Mouse (Mus musculus) hindbrain, embryonic 10.5 days (tissue): ENCODE measurements around the gene Pemt. TPM values are rescaled to one million over a fixed set of nuclear protein-coding genes. Genes with fewer than 3 reads are reported as not detected.

Source experiments
- DNase-seq: peaks from one replicate; pipeline ENCODE4 v3.0.0-alpha.2; 2017; ENCODE audit warnings: low spot score
- H3K27ac ChIP-seq: fragments of 300-500 bp; sonication (generic); 2 replicates; pipeline ENCODE4 v1.5.1; 2016; ENCODE audit warnings: mild to moderate bottlenecking, moderate library complexity
- H3K27me3 ChIP-seq: fragments of 300-500 bp; sonication (generic); 2 replicates; pipeline ENCODE4 v1.6.1; 2016; ENCODE audit warnings: mild to moderate bottlenecking; ENCODE audit not compliant: poor library complexity, insufficient read depth, severe bottlenecking
- H3K36me3 ChIP-seq: fragments of 300-500 bp; sonication (generic); 2 replicates; pipeline ENCODE4 v1.6.1; 2016; ENCODE audit warnings: mild to moderate bottlenecking, moderate library complexity
- H3K4me1 ChIP-seq: fragments of 300-500 bp; sonication (generic); replicated peaks from 2 replicates; pipeline ENCODE4 v1.6.1; 2016; ENCODE audit warnings: mild to moderate bottlenecking
- H3K4me3 ChIP-seq: fragments of 300-500 bp; sonication (generic); 2 replicates; pipeline ENCODE4 v1.5.1; 2016; ENCODE audit warnings: mild to moderate bottlenecking, moderate library complexity
- H3K9me3 ChIP-seq: fragments of 300-500 bp; sonication (generic); 2 replicates; pipeline ENCODE4 v1.6.1; 2016; ENCODE audit warnings: mild to moderate bottlenecking, moderate library complexity
- WGBS: fragments of 180-500 bp; shearing (Covaris S2); methylation state at CpG from one replicate; pipeline ENCODE4 v1.1.7; 2016; 5-methylcytosine and 5-hydroxymethylcytosine counted together
- polyA plus RNA-seq: library from polyadenylated mRNA; unstranded; fragments of >200 nt; fragmentation: Nextera tagmentation; extraction: Ambion mirVana; gene quantifications from 2 replicates; pipeline ENCODE4 v1.2.1, GENCODE M21; 2016

The Pemt gene
- polyA plus RNA-seq, 1 experiment from 2014 or later = 9.2 TPM

DNA sequence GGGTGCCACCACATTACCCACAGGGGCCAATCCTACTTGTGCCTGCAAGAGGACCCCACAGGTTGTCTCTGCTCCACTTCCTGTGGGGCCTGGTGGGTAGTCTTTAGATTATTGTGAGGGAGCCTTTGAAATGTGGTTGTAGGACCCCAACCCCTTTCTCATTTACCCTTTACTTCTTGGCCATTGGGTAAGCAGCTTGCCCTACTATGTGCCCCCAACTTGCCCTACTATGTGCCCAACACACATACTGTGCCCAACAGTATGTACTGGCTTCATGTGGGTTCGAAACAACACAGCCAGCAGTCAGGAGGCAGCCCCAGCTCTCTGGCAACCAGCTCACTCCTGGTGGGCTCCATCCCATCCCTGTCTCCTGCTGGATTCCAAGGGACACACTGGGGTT, 78.5 kb downstream of the Pemt start:
- DNase-seq = no peak
- H3K36me3 ChIP-seq = peaks cover under 1% of the 10 kb centered on the region; the same call in 1 of the 2 replicates
- no peaks in the 10 kb centered on the region for H3K9me3 ChIP-seq
- no peak overlapping the region for H3K27ac ChIP-seq
- H3K27me3 ChIP-seq = peaks cover 78% of the 10 kb centered on the region
- peaks cover 55% of the 10 kb centered on the region for H3K4me1 ChIP-seq
- 90% methylated on average over 1 of the region's 1 CpGs for WGBS
- no peak overlapping the region for H3K4me3 ChIP-seq

DNA sequence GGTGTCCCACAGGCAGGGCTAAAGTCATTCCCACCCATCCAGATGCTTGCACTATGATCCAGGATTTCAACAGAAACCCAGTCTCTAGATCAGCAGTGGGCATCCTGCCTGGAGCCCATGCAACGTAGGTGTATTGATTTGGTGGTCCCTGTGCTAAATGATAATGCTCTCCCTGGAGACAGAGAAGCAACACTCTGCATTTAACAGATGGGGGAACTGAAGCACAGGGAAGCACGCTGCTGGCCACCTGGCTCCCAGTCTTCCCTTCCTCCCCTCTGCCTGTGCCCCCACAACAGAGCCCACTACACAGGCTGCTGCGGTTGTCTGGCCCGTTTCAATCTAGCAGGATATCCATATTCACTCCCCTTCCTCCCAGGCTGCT, 80.2 kb downstream of the Pemt start:
- Histone ChIP-seq H3K9me3 (no peaks in the 10 kb centered on the region), H3K36me3 (peaks cover 17% of the 10 kb centered on the region), H3K4me3 (no peak overlapping the region), H3K27me3 (peaks cover 85% of the 10 kb centered on the region), H3K4me1 (peaks cover 51% of the 10 kb centered on the region), H3K27ac (0 out of 2 replicates have a peak overlapping the region, but pooled peaks have one; percentile 13)
- no peak for DNase-seq
- WGBS = 74% methylated on average over 4 of the region's 4 CpGs

DNA sequence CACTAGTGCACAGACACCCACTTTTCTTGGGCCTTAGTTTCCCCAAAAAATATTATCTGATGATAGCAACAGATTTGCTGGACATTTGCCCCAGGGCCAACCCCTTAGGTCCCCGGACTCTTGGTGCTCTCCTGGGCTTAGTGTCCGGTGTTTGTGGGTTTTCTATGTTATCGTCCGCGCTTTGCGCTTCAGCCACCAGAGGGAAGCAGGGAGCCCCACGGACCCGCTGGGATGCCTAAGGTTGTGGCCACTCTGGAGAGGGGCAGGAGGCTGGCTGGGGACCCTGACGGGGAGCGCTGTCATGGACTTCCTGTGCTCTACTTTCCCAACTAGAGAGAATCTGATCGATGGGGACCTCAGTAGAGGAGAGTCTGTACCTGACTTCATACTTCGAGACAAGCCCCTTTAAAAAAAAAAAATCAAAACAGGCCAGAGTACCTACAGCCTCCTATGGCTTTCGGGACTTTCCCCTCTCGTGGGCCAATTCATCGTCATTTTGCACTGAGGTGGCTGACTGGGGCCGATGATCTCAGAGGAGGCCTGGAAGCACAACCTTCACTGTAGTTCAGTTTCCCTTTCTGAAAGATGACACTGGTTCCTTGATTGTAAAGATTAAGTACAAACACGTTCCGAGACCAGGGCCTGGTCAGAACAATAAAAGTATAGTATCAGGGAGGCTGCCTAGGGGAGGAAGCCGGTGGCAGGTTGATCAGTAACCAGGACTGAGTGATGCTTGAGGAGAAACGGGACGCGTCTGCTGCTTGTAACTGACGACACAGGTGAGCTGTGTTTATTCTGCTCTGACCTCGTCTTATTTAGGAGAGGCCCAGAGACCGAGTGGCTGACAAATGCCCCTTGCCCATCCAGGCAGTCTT, 80.8 kb downstream of the Pemt start:
- peak overlapping the region; percentile 79 for H3K27ac ChIP-seq

DNA sequence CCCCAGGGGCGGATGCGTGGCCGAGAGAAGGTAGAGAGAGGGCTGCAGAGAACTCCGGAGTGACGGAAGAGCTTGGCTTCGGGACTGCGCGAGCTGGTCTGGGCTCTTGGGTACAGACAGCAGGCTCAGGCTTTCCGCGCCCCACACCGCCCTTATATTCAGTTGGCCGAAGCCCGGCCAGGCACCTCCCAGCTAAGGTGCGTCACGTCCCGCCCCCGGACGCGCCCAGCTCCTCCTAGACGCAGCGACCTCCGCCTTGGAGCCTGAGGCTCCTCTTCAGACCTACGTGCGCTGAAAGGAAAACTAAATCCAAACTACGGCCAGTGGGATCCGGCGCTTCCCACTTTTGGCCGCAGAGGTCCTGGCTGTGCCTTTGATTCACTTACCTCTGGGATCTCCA, 81.5 kb downstream of the Pemt start, which contains the start of gene Rasd1:
Gene Rasd1 (minus strand): TSS at position 127 of the 400 bp plus-strand sequence.
- H3K4me1 ChIP-seq = peaks cover 46% of the 10 kb centered on the region
- H3K9me3 ChIP-seq = no peaks in the 10 kb centered on the region
- peaks cover 26% of the 10 kb centered on the region for H3K36me3 ChIP-seq
- peak within 1 kb of the TSS; percentile 79 for H3K27ac ChIP-seq
- peak within 1 kb of the TSS; percentile 58 for H3K4me3 ChIP-seq
- peaks cover 74% of the 10 kb centered on the region for H3K27me3 ChIP-seq
- DNase-seq = peak; percentile 67
- 1% methylated on average over 28 of the region's 28 CpGs for WGBS

More for the DNA sequence above, 80.8 kb downstream of the Pemt start:
- Histone ChIP-seq H3K27me3 (peaks cover 79% of the 10 kb centered on the region), H3K36me3 (peaks cover 24% of the 10 kb centered on the region), H3K4me1 (peaks cover 48% of the 10 kb centered on the region), H3K4me3 (peak overlapping the region; percentile 58), H3K9me3 (no peaks in the 10 kb centered on the region)
- 30% methylated on average over 25 of the region's 25 CpGs for WGBS
- peak; percentile 87 for DNase-seq

DNA sequence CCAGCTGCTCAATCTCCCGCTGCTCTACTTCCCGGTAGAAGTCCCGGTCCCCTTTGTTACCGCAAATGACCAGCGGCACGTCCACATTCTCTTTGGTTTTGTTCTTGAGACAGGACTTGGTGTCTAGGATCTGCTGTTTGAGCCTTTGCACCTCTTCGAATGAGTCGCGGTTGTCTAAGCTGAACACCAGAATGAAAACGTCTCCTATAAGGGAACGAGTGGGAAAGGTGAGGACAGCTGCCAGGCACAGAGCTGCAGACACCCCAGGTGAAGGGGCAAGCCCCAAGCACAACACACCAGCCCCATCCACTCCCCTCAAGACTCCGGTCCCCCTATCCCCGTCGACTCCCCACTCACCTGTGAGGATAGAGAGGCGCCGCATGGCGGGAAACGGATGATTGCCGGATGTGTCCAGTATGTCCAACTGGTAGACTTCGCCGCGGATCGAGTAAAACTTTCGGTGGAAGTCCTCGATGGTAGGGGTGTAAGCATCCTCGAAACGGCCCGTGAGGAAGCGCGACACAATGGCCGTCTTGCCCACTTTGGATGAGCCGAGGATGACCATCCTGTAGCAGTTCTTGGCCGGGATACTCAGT, 82.0 kb downstream of the Pemt start:
- H3K27ac ChIP-seq = peak overlapping the region; percentile 79
- peaks cover 26% of the 10 kb centered on the region for H3K36me3 ChIP-seq
- H3K27me3 ChIP-seq = peaks cover 71% of the 10 kb centered on the region
- H3K4me3 ChIP-seq = peak overlapping the region; percentile 58
- no peaks in the 10 kb centered on the region for H3K9me3 ChIP-seq
- peaks cover 46% of the 10 kb centered on the region for H3K4me1 ChIP-seq
- 3% methylated on average over 33 of the region's 33 CpGs for WGBS
- no peak for DNase-seq

DNA sequence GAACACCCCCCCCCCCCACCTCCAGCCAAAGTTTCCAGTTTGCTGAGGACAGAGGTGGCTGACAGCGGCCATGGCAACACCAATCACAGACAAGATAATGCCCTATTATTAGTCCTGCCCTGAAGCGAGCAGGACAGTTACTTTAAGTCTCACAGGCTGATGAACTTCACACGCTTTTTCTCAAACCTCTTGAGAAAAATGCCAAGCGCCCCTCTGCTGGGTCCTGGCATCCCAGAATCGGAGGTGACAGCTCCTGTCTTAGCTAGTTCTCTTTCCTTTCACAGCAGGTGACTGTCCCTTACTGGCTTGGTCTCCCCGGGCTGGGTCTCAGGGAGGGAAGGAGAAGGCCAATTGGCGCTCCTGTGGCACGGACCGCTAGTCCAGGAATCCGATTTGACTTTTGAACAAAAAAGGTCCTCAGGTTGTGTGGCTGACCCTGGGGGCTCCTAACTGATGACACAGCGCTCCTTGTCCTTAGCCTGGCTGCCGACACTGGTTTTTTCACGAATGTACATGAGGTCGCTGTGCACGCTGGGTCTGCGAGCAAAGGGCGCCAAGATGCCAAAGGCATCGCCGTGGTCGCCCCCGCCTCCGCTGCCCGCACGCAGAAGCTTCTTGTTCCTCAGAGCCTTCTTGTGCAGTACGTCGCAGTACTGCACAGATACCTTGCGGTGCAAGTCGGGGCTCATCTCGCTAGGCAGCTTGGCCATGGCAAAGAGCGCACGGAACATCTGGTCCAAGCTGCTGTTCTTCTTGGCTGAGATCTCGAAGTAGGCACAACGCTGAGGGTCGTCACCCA, 82.7 kb downstream of the Pemt start:
- 5% methylated on average over 34 of the region's 34 CpGs for WGBS
- Histone ChIP-seq H3K9me3 (no peaks in the 10 kb centered on the region), H3K27ac (peak overlapping the region; percentile 79; the same call in 1 of the 2 replicates), H3K36me3 (peaks cover 26% of the 10 kb centered on the region), H3K27me3 (peaks cover 64% of the 10 kb centered on the region), H3K4me3 (peak overlapping the region; percentile 58), H3K4me1 (peaks cover 46% of the 10 kb centered on the region)
- peak; percentile 45 for DNase-seq

DNA sequence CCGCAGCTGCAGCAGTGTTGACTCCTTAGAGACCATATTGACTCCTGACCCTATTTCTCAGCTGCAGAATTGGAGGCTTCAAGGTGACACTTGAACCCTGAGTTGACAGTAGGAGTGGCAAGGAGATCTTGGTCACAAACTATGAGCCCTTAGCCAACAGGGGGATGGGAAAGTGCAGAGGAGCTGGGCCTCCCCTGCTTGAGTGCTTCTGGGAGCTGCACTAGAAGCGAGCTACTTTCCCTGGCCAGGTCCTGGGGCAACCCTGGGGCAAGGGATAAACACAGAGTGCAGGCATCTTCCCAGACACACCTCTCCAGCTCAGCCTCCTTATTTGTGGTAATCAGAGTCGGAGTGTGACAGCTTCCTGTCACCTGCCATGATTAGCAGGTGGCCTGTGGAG, 83.7 kb downstream of the Pemt start:
- Histone ChIP-seq H3K27me3 (peaks cover 56% of the 10 kb centered on the region), H3K9me3 (no peaks in the 10 kb centered on the region), H3K27ac (no peak overlapping the region), H3K4me3 (no peak overlapping the region), H3K36me3 (peaks cover 26% of the 10 kb centered on the region), H3K4me1 (peaks cover 46% of the 10 kb centered on the region)
- DNase-seq = no peak
- WGBS = 71% methylated on average over 3 of the region's 3 CpGs

DNA sequence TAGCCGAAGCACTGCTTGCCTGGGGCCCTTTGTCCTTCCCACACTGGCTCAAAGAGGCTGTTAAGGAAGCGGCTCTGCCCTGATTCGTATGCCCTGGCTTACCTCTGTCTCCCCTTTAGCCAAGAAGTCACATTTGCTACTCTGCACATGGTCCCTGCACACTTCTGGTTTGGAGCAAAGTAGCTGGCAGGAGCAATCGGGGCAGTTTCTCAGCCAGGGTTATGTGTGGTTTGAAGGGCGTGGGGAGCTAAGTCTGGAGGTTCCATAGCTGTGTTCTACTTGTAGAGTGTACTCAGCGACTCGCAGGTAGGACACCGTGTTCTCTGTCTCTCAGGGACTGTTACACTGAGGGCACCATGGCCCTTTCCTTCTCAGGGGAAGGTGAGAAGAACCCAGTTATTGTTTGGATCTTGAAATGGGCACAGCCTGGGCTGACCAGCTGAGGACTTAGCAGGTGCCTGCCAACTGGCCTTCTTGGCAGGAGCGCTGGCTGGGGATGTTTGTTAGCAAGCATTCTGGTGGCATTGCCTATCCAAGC, 84.9 kb downstream of the Pemt start:
- H3K27me3 ChIP-seq = peaks cover 47% of the 10 kb centered on the region
- no peak overlapping the region for H3K4me3 ChIP-seq
- WGBS = 86% methylated on average over 9 of the region's 9 CpGs
- H3K9me3 ChIP-seq = no peaks in the 10 kb centered on the region
- no peak for DNase-seq
- no peak overlapping the region for H3K27ac ChIP-seq
- peaks cover 43% of the 10 kb centered on the region for H3K4me1 ChIP-seq
- peaks cover 36% of the 10 kb centered on the region for H3K36me3 ChIP-seq

DNA sequence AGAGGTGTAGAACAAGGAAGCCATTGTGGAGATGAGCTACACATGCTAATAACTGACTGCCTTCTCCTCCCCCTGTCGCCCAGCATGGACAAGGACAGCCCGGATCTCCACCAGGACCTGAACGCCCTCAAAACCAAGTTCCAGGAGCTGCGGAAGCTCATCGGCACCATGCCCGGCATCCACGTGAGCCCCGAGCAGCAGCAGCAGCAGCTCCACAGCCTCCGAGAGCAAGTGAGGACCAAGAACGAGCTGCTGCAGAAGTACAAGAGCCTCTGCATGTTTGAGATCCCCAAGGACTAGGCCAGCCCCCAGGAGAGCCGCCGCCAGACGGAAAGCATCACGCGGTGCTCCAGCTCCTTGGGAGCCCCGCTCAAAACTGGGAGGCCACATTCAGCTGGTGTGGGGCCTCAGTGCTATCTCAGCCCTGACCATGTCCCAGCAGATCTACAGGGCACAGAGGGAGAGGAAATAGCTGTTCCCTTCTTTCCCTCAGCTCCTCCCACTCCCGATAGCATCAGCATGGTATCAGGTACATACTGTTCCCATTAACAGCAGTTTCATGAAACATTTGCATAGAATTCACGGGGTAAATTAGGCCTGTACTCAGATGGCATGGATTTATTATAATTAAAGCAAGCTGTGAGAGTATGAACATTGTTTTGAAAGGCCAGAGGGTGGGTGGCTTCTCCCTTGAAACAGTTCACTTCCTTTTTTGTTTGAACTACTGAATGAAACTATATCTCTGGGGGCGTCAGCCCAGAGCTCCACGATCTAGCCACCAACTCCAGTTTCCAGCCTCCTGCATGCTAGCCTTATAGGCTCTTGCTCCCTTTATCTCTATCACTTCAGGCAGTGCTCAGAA, 85.6 kb downstream of the Pemt start:
- H3K27ac ChIP-seq = no peak overlapping the region
- H3K4me3 ChIP-seq = no peak overlapping the region
- no peaks in the 10 kb centered on the region for H3K9me3 ChIP-seq
- peaks cover 40% of the 10 kb centered on the region for H3K27me3 ChIP-seq
- no peak for DNase-seq
- H3K36me3 ChIP-seq = peaks cover 40% of the 10 kb centered on the region
- peaks cover 36% of the 10 kb centered on the region for H3K4me1 ChIP-seq
- WGBS = 82% methylated on average over 20 of the region's 20 CpGs

DNA sequence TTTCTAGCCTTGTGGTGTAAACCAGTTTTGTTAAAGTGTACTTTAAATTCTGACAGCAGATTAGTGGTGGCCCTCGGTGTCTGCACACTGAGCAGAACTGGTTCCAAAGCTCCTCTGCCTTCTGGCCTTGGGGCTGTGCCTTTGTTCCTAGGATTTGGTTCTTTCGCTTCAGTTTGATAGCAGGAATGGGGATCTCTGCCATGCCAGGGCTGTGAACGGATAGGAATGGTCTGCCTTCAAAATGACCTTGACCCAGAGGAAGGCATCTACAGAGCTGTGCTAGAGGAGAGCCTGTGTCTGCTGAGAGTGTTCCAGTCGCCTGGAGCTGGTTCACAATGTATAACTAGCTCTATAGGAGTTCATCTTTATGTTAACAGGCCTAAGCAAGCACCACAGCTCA, 86.8 kb downstream of the Pemt start:
- Histone ChIP-seq H3K27ac (no peak overlapping the region), H3K4me1 (peaks cover 24% of the 10 kb centered on the region), H3K27me3 (peaks cover 31% of the 10 kb centered on the region), H3K4me3 (no peak overlapping the region), H3K36me3 (peaks cover 47% of the 10 kb centered on the region), H3K9me3 (no peaks in the 10 kb centered on the region)
- no peak for DNase-seq
- 83% methylated on average over 4 of the region's 4 CpGs for WGBS

DNA sequence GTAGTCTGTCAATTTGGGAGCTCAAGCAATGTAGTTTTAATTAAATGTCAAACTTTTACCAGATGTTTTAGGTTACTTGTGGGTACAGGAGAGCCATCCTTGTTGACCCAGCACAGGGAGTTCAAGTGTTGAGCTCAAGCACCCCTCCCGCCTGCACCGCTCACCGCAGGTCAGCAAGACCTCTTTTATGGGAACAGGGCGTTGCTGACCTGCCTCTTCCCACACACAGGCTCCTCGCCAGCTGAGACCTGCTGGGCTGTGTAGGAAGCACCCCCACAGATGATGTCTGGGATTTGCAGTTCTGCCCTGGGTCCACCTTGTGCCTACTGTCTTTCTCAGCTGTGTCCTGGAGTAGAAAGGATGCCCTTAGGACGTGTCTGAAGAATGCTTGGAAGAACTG, 89.5 kb downstream of the Pemt start:
- Histone ChIP-seq H3K27me3 (peaks cover 6% of the 10 kb centered on the region; the same call in 1 of the 2 replicates), H3K9me3 (no peaks in the 10 kb centered on the region), H3K4me1 (peaks cover 5% of the 10 kb centered on the region; the same call in 1 of the 2 replicates), H3K27ac (no peak overlapping the region), H3K36me3 (peaks cover 36% of the 10 kb centered on the region), H3K4me3 (no peak overlapping the region)
- WGBS = 84% methylated on average over 6 of the region's 6 CpGs
- no peak for DNase-seq

DNA sequence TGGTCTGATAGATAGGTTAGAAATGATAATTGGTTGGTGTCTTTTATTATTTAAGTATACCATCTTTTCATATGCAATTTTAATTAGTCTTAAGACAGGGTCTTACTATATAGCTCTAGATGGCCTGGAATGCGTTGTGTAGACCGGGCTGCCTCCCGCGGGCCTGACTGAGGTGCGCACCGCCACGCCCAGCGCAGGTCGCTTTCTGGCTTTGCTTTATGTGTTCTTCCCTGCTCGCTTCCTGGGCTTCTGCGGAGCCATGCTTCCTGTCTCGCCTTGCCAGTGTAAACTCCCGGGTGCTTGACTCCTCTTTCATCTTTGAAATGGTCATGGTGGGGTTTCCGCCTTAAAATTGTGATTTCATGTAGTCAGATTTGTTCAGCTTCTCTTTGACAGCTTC, 93.4 kb downstream of the Pemt start:
- H3K27ac ChIP-seq = no peak overlapping the region
- peaks cover 11% of the 10 kb centered on the region for H3K4me1 ChIP-seq
- H3K9me3 ChIP-seq = no peaks in the 10 kb centered on the region
- H3K27me3 ChIP-seq = no peaks in the 10 kb centered on the region
- H3K36me3 ChIP-seq = peaks cover 29% of the 10 kb centered on the region
- WGBS = 89% methylated on average over 14 of the region's 14 CpGs
- no peak overlapping the region for H3K4me3 ChIP-seq
- no peak for DNase-seq
